Mouse (Mus musculus) right cerebral cortex, adult 18-20 months (tissue): Measurements from ENCODE around the gene Entpd3.
"Not testable (repeated sequence)": the region's sequence is repeated elsewhere in the genome, so short reads cannot be mapped to it uniquely, and the experiment has no call there.

Experiments used
- DNase-seq: peaks from one replicate; pipeline ENCODE4 v3.0.0; 2022; ENCODE audit warnings: mixed read lengths

Entpd3 gene

DNA sequence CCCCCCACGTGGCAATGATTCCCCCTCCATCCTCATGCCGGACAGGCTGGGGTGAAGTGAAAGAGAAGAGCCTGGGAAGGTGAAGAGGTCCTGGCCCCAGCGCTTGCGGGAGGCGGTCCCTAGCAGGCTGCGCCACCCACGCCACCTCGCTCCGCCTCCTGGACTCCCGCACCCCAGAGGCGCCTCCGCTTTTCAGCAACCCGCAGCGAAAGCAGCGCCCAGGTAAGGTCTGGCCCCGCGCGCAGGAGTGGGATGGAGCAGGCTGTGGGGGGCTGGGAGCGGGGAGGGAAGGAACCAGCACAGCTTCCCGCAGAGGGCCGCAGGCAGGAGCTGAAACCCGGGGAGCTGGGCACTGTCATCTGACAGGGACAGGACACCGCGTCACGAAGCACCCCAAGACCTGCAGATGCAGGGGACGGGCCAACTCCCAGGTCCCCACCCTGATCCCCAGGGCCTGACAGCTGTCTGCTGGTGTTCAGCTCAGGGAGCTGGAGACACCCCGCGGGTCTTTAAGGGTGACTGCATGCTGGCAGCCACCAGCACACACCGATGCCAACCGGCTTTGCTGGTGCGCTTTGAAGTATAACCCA lies at the start of gene Entpd3:
Entpd3 (plus strand) TSS at position 157 of the 590 bp plus-strand sequence.
- DNase-seq, result peak; percentile 56

DNA sequence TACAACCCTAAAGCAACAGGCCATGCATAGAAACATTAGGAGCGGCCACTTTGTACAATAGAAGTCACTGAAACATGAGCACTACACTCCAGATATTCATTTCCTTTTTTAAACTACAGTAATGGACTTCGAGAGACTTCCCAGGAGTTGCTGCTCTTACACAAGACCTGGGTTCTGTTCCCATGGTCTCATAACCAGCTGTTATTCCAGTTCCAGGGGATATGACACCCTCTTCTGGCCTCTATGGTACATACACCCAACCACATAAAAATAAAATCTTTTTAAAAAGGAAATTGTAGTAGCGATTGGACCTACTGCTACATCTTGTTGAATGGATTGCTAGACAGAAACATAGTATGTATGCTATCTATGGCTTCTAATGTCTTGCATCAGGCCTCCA lies 48.1 kb upstream of the Entpd3 start:
- DNase-seq, result no peak

DNA sequence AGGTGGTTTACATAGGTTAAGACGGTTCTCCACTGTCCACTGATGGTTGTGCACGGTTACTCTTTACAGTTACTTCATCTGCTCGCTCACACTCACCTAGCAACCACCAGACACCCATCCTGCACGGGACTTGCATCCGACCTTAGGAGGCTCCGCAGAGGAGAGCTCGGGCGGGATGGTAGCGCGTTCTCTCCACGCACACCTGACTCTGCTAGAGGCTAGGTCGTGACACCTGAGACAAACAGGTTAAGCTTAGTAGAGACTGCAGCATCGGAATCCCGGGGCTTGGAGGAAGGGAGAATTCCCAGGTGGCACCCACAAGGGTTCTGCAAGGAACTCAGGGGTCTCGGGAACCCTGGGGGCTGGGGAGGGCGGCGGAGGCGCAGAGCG lies 47.6 kb upstream of the Entpd3 start, which contains the start of gene Eif1b:
Eif1b (plus strand) TSS at position 223 of the 390 bp plus-strand sequence.
- no peak for DNase-seq

DNA sequence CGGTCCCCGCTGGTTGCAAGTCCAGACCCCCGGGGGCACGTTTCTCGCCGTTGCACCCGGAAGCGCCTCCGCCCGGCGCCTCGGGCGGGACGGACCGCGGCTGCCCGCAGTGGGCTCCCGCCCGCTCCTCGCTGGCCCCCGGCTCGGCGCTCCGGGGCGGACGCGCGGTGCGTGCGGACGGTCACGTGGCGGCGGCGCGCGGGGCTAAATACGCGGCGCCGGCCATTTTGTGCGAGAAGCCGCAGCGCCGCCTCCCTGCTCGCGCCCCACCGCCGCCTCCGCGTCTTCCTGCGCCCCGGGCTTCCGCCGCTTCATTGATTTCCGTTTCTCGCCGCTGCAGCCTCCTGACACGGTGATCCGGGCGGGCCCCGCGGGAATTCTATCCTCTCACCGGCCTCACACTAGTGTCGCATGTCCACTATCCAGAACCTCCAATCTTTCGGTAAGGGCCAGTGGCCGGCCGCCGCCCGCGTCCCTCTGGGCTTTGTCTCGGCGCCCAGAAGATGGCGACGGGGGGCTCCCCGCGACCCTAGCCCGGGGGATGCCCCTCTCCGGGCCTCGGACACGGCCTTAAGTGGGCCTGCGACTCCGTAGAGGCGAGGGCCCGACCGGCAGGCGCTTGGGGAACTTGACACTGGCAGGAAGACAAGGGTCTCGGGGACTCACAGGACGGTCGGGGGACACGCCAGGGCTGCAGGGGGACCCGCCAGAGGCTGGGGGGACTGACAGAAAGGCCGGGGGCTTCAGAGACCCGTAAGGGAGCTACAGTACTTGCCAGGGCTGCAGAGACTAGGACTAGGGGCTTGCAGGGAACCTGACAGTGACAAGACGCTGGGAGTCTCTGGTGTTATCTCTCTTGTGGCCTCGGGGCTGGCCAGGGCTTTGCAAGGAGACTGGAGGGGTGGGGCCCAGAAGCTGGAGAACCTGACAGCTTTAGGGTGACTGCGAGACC lies 46.9 kb upstream of the Entpd3 start:
- peak; percentile 86 for DNase-seq

DNA sequence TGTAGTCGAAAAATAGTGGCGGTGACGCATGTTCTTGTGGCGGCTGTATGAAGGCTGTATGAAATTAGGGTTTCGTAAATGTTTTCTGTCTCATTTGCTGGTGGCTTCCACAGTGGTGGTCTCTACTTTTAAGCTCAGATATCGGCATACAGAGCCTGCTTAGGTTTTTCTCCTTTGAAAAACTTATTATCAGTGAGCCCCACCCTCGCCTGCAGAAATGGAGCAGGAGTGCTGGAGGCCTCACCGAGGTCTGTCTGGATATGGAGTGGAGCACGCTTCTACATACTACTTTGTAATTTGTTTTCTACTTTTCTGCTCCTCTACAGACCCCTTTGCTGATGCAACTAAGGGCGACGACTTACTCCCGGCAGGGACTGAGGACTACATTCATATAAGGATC lies 45.8 kb upstream of the Entpd3 start:
- DNase-seq, result no peak

DNA sequence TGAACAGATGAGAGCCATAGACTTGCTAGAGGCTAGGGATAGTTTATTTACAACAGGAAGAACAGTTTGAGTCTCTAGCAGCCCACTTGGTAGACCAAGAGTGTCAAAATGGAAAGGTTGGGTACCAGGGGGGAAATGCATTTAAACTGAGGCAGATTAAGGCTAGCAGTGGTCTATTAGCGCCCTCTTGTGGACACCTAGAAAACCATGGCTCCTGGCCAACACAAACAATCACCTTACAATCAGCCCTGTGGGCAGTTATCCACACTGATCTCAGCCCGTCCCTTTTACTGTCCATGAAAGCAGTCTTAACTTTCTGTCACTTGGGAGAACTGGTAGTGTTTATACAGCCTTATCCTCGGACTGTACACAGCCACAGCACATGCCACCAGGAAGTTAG lies 42.9 kb upstream of the Entpd3 start:
- peak; percentile 74 for DNase-seq

DNA sequence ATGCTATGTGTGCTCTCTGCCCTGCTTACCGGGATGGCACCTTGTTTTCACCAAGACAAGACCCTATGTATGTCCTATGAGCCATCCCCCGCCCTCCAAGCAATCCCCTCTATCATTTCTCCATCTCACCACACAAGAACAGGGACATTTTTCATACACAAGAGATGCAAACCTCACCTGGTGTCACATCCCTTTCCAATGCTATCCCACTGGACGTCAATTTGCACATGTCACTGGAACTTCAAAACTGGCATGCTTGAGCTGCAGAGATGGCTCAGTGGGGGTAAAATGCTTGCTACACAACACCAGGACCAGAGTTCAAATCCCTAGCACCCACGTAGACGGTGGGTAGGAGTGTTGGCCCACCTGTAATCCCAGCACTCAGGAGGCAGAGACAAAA lies 41.6 kb upstream of the Entpd3 start:
- DNase-seq, result no peak

DNA sequence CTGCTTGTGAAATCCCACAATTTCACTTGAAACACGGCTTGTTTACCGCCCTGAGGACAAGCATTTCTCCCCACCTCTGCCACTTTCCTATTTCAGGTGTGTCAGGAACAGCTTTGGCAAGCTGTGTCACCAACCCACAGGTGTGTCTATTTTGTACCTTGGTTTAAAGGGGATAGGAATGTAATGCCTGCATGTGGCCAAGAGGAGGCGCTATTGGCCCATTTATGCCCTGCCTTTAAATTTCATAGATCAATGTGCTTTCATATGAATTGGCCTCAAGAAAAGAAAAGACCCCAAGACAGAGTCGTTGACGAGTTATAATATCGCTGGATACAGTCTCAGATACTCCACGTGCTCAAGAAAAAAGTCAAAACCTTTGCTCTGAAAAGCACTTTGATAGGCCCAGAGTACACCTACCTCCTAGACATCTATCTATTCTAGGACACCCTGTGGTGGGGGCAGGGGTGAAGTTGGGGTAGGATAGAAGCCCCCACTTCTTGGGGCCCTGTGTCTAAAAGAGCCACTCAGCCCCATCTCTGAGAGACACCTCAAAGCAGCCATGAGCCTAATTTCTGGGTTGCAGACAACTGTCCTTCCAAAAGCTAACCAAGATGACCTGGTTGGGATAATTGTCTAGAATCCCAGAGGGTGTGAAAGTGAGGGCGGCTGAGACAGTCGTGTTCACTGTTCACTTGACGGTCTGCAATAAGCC lies 38.3 kb upstream of the Entpd3 start:
- no peak for DNase-seq

DNA sequence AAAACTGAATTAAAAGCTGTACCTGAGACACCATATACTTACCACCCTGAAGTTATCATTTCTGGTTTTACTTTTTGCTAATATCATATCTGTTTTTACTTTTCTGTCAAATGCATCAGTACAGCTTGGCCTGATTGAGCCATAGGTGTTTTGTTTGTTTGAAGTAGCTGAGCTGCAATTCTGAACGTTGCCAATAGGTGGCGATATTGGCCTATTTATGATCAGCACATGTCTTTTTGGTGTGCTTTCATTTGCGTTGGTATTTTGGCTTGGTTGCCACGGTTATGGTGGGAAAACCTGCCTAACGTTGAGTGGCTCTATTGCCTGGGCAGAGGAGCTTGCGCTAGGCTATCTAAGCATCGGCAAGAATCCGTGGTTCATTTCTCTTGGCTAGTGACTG lies 37.6 kb upstream of the Entpd3 start:
- DNase-seq, result peak; percentile 68

DNA sequence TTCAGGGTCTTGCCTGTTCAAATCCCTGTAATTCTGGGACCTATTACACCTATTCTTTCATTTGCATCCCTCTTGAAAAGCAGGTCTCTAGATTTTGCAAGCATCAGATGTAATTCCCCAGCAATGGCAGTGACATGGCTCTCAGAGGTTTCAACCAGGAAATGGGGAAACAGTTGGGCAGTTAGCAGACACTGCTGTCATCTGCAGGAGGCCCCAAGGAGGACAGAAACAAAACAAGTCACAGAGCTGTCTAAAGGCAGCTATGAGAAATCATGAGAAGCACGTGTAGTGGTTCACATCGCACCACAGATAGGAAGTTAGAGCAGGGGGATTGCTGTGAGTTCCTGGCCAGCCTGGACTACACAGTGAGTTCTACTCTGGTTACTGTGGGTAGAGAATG lies 35.2 kb upstream of the Entpd3 start:
- DNase-seq, result no peak

DNA sequence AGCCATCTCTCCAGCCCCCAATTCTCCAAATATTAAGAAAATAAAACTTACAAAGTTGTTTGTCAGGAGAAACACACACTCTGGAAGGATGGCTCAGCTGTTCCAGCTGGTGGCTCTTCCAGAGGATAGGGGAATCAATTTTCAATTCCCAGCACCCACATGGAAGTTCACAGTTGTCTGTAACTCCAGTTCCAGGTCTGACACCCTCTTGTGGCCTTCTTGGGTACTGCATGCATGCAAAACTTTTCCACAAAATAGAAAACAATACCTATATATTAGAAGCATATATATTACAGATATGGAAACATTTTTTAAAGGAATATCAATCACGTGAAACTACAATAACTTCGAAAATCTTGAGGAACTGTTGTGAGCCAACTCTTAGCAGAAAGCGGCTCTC lies 27.8 kb upstream of the Entpd3 start:
- DNase-seq, result no peak

DNA sequence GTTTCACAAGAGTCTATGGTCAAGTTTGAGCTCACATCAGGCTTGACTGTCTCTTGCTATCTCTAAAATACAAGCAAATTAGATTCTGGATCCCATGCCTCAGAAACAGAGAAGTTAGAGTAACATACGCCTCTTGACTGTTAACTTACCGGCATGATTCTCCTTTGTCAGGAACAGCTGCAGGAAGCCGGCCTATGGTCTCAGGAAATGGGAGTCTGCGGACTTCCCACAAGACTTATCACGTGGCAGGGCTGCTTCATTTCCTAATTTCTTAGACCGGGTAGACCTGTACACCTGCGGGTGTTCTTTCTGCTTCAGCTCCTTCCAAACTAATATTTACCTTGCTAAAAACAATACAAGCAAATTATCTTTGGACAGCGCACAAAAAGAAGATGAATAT lies 22.9 kb upstream of the Entpd3 start:
- no peak for DNase-seq

DNA sequence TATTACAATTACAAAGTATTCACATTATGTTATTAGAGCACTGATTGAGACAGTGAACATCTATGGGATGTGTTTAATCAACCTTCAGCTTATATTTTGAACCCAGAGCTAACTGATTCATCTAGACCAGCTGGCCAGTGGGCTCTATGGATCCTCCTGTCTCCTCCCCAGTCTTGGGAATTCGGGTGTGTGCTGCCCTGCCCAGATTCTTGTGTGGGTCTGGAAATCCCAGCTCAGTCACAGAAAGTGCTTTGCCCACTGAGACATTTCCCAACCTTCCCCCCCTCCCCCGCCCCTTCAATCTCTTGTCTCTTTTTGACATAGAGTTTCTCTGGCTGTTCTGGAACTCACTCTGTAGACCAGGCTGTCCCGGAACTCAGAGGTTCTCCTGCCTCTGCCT lies 20.7 kb upstream of the Entpd3 start:
- DNase-seq, result no peak

DNA sequence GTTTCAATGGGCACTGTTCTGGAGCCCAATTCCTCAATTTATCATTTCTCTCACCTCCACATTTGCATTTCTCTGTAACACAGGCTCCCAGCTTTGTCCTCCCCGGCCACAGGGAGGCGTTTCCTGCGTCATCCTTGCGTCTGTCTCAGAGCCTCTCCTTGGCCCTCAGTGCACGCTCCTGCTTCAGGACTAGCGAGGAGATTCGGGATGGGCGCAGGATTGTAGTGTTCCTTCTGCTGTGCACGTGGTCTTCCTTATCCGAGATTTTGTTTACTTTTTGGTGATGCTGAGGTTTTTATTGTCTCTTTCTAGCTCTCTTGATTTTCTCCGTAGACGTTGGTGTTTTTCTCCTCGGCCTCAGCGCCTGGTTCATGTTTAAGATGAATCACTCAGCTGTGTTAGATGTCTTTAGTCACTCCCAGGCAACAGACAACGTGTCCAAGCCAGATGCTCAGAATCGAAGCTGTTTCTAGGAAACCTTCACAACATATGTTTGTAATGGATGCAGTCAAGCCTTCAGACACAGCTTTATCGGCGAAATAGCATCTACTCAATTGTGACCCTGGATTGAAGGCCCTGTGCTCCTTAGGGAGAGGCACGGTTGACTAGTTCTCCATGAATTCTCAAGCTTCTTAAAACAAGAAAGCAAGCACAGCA lies 20.0 kb upstream of the Entpd3 start:
- peak; percentile 67 for DNase-seq

DNA sequence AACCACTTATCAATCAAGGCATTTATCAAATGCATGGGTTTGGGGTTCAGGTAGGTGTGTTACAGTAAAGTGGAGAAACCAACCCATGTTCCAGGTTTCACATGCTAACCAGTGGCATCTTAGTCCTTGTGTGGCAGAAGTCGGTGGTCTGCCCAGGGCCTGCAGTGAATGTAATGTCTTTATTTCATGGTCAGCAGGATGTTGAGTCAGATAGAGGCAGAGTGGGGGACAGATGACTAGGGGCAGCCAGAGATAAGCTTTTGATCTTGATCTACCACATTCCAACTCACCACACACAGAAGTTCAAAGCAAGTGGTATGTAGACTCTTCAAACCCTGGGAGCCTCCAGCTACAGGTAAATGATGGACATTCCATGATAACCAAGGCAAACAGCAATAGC lies 18.5 kb upstream of the Entpd3 start:
- no peak for DNase-seq

DNA sequence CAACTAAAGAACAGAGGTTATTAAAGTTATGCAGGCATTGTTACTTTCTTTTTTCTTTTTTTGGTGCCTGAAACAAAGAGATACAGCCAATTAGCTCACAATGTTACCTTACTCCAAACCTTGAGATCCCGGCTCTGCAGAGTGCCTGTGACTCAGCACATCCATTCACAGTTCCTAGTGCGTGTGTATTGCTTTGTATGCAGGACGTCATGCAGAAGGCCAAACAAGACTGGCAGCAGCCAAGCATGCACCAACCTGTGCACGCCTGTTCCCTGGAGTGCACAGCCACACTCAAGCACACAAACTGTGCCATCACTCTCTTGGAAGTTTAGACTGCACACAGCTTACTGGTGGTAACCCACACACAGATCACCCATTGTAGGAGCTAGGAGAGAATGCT lies 12.3 kb upstream of the Entpd3 start:
- DNase-seq, result no peak

DNA sequence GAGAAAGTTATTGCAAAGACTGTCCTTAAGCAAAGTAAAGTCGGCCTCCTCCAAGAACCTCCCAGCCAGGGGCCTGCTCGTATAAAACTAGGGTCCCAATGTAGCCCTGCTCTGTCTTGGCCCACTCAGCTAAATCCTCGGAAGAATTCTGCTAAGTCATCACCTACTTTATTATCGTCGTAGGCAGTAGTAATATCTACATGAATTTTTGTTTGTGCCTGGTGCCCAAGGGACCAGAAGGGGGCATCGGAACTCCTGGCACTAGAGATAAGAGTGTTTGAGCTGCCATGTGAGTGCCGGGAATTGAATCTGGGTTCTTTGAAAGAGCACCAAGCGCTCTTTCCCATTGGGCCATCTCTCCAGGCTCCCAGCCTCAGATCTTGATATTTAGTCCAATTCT lies 11.7 kb upstream of the Entpd3 start:
- DNase-seq, result no peak

DNA sequence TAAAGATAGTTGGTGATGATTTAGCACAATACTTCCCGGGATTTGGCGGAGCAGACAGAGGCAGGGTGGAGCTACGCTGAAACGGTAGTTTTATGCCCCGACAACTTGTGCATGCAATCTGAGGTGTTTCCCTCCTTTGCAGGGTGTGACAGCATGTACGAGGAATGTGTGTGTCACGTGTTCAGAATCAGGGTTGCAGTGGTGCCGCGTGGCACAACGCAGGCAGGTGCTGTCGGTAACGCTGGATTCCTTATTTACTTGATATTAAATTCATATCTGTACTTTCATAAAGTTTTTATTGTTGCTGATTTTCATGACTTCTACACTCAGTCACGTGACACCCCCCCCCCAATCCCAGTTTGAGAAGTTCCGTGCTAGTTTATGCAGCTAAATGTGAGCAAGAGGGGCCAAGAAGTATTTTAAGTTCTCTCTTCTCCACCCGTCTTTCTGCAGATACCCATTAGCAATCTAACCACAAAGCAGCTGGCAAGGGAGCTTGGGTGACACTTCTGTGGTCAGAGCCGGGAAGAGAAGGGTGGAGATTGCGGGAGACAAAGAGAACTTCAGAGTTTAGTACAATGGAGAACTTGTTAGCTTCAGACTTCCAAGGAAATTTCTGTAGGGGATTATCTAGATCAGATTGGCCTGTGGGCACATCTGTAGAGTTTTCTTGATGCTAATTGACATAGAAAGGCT lies 10.7 kb upstream of the Entpd3 start:
- no peak for DNase-seq

DNA sequence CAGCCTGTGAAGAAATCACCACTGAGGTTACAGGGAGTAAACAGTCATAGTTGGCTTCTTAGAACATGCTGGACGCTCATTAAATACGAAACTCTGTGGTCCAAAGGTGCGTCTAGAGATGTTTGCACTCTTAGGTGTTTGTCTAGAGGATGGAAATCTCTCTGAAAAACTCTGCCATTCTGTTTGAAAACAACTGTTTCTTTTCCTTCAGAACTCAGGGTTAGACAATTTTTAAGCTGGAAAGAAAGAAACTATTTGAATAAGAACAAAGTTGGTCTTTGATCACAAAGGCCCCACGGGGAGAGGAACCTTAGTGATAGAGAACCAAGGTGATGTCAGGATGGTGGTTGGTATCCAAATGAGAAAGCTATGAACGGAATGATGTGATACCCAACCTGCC lies 9.1 kb upstream of the Entpd3 start:
- DNase-seq, result no peak

DNA sequence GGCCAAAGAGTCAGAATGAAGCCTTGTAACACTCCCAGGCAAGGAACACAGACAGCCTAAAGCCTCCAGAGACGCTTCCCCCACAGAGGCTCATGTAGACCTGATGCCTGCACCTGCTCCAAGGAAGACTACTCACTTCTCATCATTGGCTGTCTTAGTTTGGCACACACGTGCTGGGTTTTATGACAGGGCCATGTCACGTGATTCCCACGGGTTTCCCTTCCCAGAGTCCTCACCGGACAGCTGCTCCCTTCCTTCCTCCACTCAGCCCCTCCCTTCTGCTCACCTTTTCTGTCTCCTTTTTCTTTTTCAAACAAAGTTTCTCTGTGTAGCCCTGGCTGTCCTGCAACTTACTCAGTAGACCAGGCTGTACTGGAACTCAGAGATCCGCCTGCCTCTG lies 7.6 kb upstream of the Entpd3 start:
- no peak for DNase-seq

DNA sequence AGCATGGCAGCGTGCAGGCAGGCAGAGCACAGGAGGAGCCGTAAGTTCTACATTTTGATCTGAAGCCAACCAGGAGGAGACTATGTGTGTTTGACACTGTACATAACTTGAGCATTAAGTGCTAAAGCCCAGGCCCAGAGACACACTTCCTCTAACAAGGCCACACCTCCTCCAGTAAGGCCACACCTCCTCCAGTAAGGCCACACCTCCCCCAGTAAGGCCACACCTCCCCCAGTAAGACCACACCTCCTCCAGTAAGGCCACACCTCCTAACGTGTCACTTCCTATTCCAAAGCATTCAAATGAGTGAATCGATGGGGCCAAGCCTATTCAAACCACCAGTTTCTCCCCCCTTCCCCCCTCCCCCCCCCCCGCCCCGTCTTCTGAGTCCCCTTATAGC lies 6.9 kb upstream of the Entpd3 start:
- no peak for DNase-seq

DNA sequence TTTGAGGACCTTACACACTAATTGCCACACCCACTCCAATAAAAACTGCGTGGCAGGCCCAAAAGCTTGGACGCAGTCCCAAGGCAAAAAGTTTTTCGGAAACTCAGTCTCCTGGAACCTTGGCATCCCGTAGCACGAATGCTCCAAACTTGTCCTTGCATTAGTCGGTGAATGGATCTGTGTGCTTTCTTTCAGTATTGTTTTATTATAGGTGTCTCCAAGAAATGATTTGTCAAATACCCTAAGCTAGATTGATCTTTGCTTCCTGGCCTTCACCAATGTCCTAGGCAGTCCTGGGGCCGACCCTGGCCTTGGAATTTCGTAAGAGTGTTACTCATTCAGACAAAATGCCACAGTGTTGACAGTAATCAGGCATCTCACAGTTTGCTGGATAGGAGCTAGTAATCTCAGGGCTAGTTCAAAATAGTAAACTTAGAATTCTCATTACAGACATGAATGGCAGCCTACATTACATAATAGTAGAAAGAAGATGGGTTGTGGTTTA lies 6.1 kb upstream of the Entpd3 start:
- not testable (repeated sequence) for DNase-seq
